Mouse (Mus musculus) brain, embryonic 14.5 days (tissue): ENCODE data around the gene R3hcc1l.

ENCODE experiments used
- CTCF ChIP-seq: fragments of 200-500 bp; IDR thresholded peaks from 2 replicates; pipeline ENCODE4 v1.5.1; 2012; ENCODE audit warnings: inconsistent platforms, mild to moderate bottlenecking, moderate library complexity, borderline replicate concordance; ENCODE audit not compliant: insufficient read depth, insufficient read length; ENCODE audit errors: extremely low read depth
- POLR2A ChIP-seq: fragments of 200-500 bp; IDR thresholded peaks from 2 replicates; pipeline ENCODE4 v1.6.1; 2012; ENCODE audit warnings: mild to moderate bottlenecking, inconsistent platforms, borderline replicate concordance; ENCODE audit not compliant: poor library complexity, insufficient read depth, insufficient read length, severe bottlenecking; ENCODE audit errors: extremely low read depth

- TF ChIP-seq POLR2A, result no peak
- TF ChIP-seq CTCF, result no peak
These were observed 31.3 kb upstream of the R3hcc1l start for GRCm38 (mm10) chr19:42487261-42487660.
